Mouse (Mus musculus) thymus, postnatal 0 days (tissue): ENCODE results near the gene Eif3l. TPM values are rescaled to one million over a fixed set of nuclear protein-coding genes. Genes with fewer than 3 reads are reported as not detected.
A peak's percentile ranks its signal among the peaks of the same experiment; 100 is the strongest.

Source experiments
- DNase-seq: peaks from one replicate; pipeline ENCODE4 v3.0.0-alpha.2; 2015; ENCODE audit warnings: low spot score
- polyA plus RNA-seq: library from polyadenylated mRNA; unstranded; fragments of >200 nt; fragmentation: Nextera tagmentation; extraction: Ambion mirVana; gene quantifications from 2 replicates; pipeline ENCODE4 v1.2.1, GENCODE M21; 2015

Eif3l gene
- polyA plus RNA-seq, 1 experiment from 2014 or later = 200 TPM

- DNase-seq = no peak
These were observed 24.7 kb upstream of the Eif3l start for GRCm38 (mm10) chr15:79050160-79050845.

- DNase-seq = no peak
These were observed 24.0 kb upstream of the Eif3l start for GRCm38 (mm10) chr15:79050964-79051363.

GRCm38 (mm10) chr15:79051461-79052360 is 23.3 kb upstream of the Eif3l start:
- no peak for DNase-seq

GRCm38 (mm10) chr15:79052366-79052765 is 22.6 kb upstream of the Eif3l start:
- no peak for DNase-seq

GRCm38 (mm10) chr15:79056601-79057000 is 18.4 kb upstream of the Eif3l start:
- DNase-seq = no peak

GRCm38 (mm10) chr15:79057850-79058249 is 17.1 kb upstream of the Eif3l start:
- DNase-seq = no peak

GRCm38 (mm10) chr15:79060887-79061565 is 14.0 kb upstream of the Eif3l start:
- DNase-seq = no peak

GRCm38 (mm10) chr15:79062376-79063159 is 12.4 kb upstream of the Eif3l start, which contains the start of gene Ankrd54:
Gene Ankrd54 (minus strand): TSS chr15:79062893.
- DNase-seq = peak; percentile 99

GRCm38 (mm10) chr15:79063160-79063740 is 11.7 kb upstream of the Eif3l start:
- no peak for DNase-seq

GRCm38 (mm10) chr15:79065086-79065770 is 9.8 kb upstream of the Eif3l start:
- no peak for DNase-seq

GRCm38 (mm10) chr15:79066276-79066675 is 8.7 kb upstream of the Eif3l start:
- no peak for DNase-seq

GRCm38 (mm10) chr15:79067631-79068030 is 7.3 kb upstream of the Eif3l start:
- DNase-seq = no peak

- DNase-seq = no peak
These were observed 6.6 kb upstream of the Eif3l start for GRCm38 (mm10) chr15:79068416-79068815.

GRCm38 (mm10) chr15:79071117-79072039 is 3.6 kb upstream of the Eif3l start:
- DNase-seq = peak; percentile 37

- no peak for DNase-seq
These were observed 1.2 kb upstream of the Eif3l start for GRCm38 (mm10) chr15:79073752-79074151.

- DNase-seq = no peak
These were observed 533 bp upstream of the Eif3l start for GRCm38 (mm10) chr15:79074446-79074845.

- no peak for DNase-seq
These were observed 833 bp downstream of the Eif3l start for GRCm38 (mm10) chr15:79075658-79076365.

- DNase-seq = no peak
These were observed 4.6 kb downstream of the Eif3l start for GRCm38 (mm10) chr15:79079567-79079966.
